Mouse (Mus musculus) heart, postnatal 0 days (tissue): ENCODE measurements at regions not wholly inside any gene's neighbourhood (a gene's known extent, or its start where the extent isn't known, plus 50 kb on each side); places are given as distances from the start of the nearest gene placed in this dataset.

Source experiments
- ATAC-seq: fragments of 200-750 bp; cut with Nextera tagmentation; 2 replicates; pipeline ENCODE4 v1.8.0; 2017; ENCODE audit warnings: low read depth, moderate number of reproducible peaks, moderate library complexity; ENCODE audit not compliant: insufficient read depth
- DNase-seq: peaks from one replicate; pipeline ENCODE4 v3.0.0-alpha.2; 2016; ENCODE audit warnings: low spot score
- H3K27ac ChIP-seq: fragments of 300-500 bp; sonication (generic); 2 replicates; pipeline ENCODE4 v1.5.1; 2014; ENCODE audit warnings: low read depth, mild to moderate bottlenecking
- H3K27me3 ChIP-seq: fragments of 300-500 bp; sonication (generic); 2 replicates; pipeline ENCODE4 v1.6.1; 2014; ENCODE audit warnings: low read length, mixed read lengths; ENCODE audit not compliant: control insufficient read depth, insufficient read depth
- H3K36me3 ChIP-seq: fragments of 300-500 bp; sonication (generic); replicated peaks from 2 replicates; pipeline ENCODE4 v1.6.1; 2014; ENCODE audit warnings: low read length, mixed read lengths; ENCODE audit not compliant: control insufficient read depth, insufficient read depth
- H3K4me1 ChIP-seq: fragments of 300-500 bp; sonication (generic); 2 replicates; pipeline ENCODE4 v1.6.1; 2014; ENCODE audit warnings: antibody characterized with exemption; ENCODE audit not compliant: control insufficient read depth, insufficient read depth
- H3K4me2 ChIP-seq: fragments of 300-500 bp; sonication (generic); 2 replicates; pipeline ENCODE4 v1.6.1; 2014; ENCODE audit warnings: low read depth, mild to moderate bottlenecking, low read length, moderate library complexity
- H3K4me3 ChIP-seq: fragments of 300-500 bp; sonication (generic); 2 replicates; pipeline ENCODE4 v1.5.1; 2014; ENCODE audit warnings: low read depth, low read length
- H3K9ac ChIP-seq: fragments of 300-500 bp; sonication (generic); replicated peaks from 2 replicates; pipeline ENCODE4 v1.6.1; 2014; ENCODE audit warnings: low read depth, low read length, mixed read lengths
- H3K9me3 ChIP-seq: fragments of 300-500 bp; sonication (generic); replicated peaks from 2 replicates; pipeline ENCODE4 v1.6.1; 2016; ENCODE audit warnings: low read length; ENCODE audit not compliant: control insufficient read depth
- CTCF ChIP-seq: IDR thresholded peaks from 2 replicates; pipeline ENCODE4 v1.5.1; 2016; ENCODE audit warnings: antibody characterized with exemption, control low read depth, low read depth
- EP300 ChIP-seq: IDR thresholded peaks from 2 replicates; pipeline ENCODE4 v1.6.1; 2016; ENCODE audit warnings: antibody characterized with exemption, low read depth
- WGBS: fragments of 180-500 bp; shearing (Covaris S2); extraction: QIAGEN DNeasy Blood & Tissue Kit; methylation state at CpG from one replicate; pipeline ENCODE4 v1.1.7; 2014; 5-methylcytosine and 5-hydroxymethylcytosine counted together

DNA sequence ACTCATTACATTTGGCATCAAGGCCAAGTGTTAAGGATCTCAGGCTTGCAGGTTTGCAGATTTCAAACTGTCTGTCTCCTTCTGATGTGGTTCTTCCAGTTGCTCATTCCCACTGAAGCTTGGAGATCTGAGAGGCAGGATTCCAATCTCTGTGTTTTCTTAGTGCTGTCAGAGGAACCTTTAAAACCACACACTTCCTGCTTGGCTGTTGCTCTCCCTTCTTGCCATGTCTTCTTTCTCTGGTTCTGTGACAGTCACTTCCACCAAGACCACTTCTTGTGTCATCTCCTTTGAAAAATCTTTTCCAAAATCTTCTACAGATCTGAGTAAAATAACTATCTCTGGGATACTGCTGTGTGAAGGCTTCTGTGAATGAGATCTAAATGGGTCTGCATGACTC is 117.3 kb downstream of the Gm5426 start:
- Histone ChIP-seq H3K27me3 (no peaks in the 10 kb centered on the region), H3K4me1 (0 out of 2 replicates have a peak, but pooled peaks cover 3% of the 10 kb centered on the region), H3K4me3 (no peak overlapping the region), H3K36me3 (no peaks in the 10 kb centered on the region), H3K27ac (no peak overlapping the region), H3K9ac (no peak overlapping the region), H3K4me2 (no peak overlapping the region), H3K9me3 (no peaks in the 10 kb centered on the region)
- ATAC-seq (no peak), DNase-seq (no peak)
- TF ChIP-seq CTCF (no peak), EP300 (no peak)

DNA sequence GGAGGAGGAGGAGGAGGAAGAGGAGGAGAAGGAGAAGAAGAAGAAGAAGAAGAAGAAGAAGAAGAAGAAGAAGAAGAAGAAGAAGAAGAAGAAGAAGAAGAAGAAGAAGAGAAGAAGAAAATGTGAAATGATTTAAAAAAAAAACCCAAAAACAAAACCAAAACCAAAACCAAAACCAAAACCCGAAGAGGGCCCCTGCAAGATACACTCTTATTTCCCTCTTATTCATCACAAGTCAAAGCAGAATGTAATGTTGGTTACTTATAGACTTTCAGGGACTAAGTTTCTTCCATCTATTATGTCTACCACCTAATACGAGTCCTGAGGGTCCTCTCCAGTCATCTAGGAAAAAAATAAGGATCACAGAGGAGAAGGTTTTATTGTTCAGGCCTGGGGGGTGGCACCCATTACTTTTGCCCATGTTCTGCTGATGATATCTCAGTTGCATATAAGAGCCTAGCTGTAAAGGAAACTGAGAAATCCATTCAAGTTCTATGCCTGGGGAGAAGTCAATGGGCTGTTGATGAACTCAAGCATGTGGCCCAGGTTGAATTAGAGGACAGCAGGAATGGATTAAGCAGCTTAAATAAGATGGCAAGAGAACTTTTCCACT is 118.0 kb downstream of the Gm5426 start:
- 81% methylated on average over 2 of the region's 2 CpGs for WGBS
- Histone ChIP-seq H3K36me3 (no peaks in the 10 kb centered on the region), H3K4me3 (no peak overlapping the region), H3K9ac (no peak overlapping the region), H3K27me3 (no peaks in the 10 kb centered on the region), H3K27ac (no peak overlapping the region), H3K9me3 (no peaks in the 10 kb centered on the region), H3K4me2 (no peak overlapping the region), H3K4me1 (0 out of 2 replicates have a peak, but pooled peaks cover 3% of the 10 kb centered on the region)
- ATAC-seq: no peak
- DNase-seq: no peak
- TF ChIP-seq CTCF (no peak), EP300 (no peak)

DNA sequence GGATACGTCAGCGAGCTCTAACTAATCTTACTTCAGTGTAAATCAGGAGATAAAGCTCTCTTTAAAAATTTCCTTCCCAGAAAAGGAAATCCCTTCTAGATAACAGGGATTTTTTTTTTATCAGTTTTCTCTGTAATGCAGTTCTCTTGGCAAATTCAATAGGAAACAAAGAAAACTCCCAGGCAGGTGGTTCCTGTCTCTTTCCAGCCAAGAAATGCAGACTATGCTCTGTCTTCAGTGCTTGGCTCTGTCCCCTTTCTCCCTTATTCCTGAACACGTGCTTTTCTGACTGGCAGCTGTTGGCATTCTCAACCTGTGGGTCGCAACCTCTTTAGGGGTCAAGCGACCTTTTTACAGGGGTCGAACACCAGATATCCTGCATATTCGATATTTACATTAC is 121.5 kb downstream of the Gm5426 start:
- TF ChIP-seq CTCF: no peak
- TF ChIP-seq EP300: peak; percentile 66
- DNase-seq: peak; percentile 14
- Histone ChIP-seq H3K9ac (no peak overlapping the region), H3K4me2 (no peak overlapping the region), H3K9me3 (no peaks in the 10 kb centered on the region), H3K27ac (no peak overlapping the region; the same call in 1 of the 2 replicates), H3K4me1 (0 out of 2 replicates have a peak, but pooled peaks cover 3% of the 10 kb centered on the region), H3K4me3 (no peak overlapping the region), H3K36me3 (no peaks in the 10 kb centered on the region), H3K27me3 (no peaks in the 10 kb centered on the region)
- no peak for ATAC-seq
- 57% methylated on average over 7 of the region's 7 CpGs for WGBS

DNA sequence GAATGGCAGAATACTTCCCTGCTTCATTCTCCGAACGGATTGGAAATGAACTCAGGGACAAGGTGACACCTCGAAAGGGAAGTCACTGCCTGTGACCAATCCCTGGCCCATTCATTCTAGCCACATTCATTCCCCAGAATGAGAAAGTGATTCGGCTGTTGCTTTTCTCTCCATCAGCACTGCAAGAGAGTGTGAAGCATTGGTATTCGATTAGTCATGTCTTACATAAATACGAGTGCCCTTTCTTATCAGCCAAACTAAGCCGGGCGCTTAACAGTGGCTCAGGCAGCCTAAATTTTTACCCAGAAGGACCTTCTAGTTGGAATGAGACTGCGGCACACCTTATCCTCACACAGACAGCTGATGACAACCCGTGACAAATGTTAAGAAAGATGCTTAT is 122.8 kb downstream of the Gm5426 start:
- H3K4me2 ChIP-seq: no peak overlapping the region
- no peak for ATAC-seq

GRCm38 (mm10) chr10:96259648-96260047 is 123.2 kb downstream of the Gm5426 start:
- Histone ChIP-seq H3K27ac (no peak overlapping the region), H3K36me3 (no peaks in the 10 kb centered on the region), H3K4me1 (peaks cover 7% of the 10 kb centered on the region; the same call in 1 of the 2 replicates), H3K4me3 (no peak overlapping the region), H3K9me3 (no peaks in the 10 kb centered on the region), H3K27me3 (no peaks in the 10 kb centered on the region), H3K9ac (no peak overlapping the region), H3K4me2 (no peak overlapping the region)
- DNase-seq: no peak
- TF ChIP-seq EP300 (no peak), CTCF (no peak)
- 90% methylated on average over 8 of the region's 8 CpGs for WGBS
- ATAC-seq: no peak

More for the DNA sequence above, 122.8 kb downstream of the Gm5426 start:
- 0 out of 2 replicates have a peak, but pooled peaks cover 3% of the 10 kb centered on the region for H3K4me1 ChIP-seq
- no peaks in the 10 kb centered on the region for H3K9me3 ChIP-seq
- peak; percentile 24 for DNase-seq
- no peak overlapping the region for H3K27ac ChIP-seq
- H3K4me3 ChIP-seq: no peak overlapping the region
- no peaks in the 10 kb centered on the region for H3K27me3 ChIP-seq
- H3K9ac ChIP-seq: no peak overlapping the region
- H3K36me3 ChIP-seq: no peaks in the 10 kb centered on the region
- TF ChIP-seq CTCF (no peak), EP300 (no peak)
- 38% methylated on average over 10 of the region's 10 CpGs for WGBS

- no peak overlapping the region for H3K4me2 ChIP-seq
- no peak overlapping the region for H3K9ac ChIP-seq
- no peak overlapping the region for H3K27ac ChIP-seq
- TF ChIP-seq EP300 (no peak), CTCF (no peak)
- H3K4me1 ChIP-seq: peaks cover 10% of the 10 kb centered on the region; the same call in 1 of the 2 replicates
- H3K36me3 ChIP-seq: no peaks in the 10 kb centered on the region
- ATAC-seq (no peak), DNase-seq (no peak)
- no peaks in the 10 kb centered on the region for H3K27me3 ChIP-seq
- H3K4me3 ChIP-seq: no peak overlapping the region
- 35% methylated on average over 7 of the region's 7 CpGs for WGBS
- no peaks in the 10 kb centered on the region for H3K9me3 ChIP-seq
Observed at GRCm38 (mm10) chr10:96263544-96263943, 127.1 kb downstream of the Gm5426 start.
